Mouse (Mus musculus): ENCODE results near the gene Fat4.

Fat4 gene

DNA sequence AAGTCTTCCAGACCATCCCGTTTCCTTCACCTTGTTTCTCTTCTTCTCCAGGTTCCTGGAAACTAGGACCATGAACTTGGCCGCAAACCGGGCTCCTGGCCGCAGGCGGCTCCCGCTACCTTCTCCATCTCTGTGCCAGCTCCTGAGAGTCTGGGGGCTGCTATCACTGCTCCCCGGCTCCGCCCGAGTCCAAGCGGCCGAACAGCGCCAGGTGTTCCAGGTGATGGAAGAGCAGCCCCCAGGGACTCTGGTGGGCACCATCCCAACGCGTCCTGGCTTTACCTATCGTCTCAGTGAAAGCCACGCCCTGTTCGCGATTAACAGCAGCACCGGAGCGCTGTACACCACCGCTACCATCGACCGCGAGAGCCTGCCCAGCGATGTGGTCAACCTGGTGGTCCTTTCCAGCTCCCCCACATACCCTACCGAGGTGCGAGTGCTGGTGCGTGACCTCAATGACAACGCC is at the start of gene Fat4:
TSS of gene Fat4 (plus strand) at position 51 of the 466 bp plus-strand sequence.
- DNase-seq, result no peak

DNA sequence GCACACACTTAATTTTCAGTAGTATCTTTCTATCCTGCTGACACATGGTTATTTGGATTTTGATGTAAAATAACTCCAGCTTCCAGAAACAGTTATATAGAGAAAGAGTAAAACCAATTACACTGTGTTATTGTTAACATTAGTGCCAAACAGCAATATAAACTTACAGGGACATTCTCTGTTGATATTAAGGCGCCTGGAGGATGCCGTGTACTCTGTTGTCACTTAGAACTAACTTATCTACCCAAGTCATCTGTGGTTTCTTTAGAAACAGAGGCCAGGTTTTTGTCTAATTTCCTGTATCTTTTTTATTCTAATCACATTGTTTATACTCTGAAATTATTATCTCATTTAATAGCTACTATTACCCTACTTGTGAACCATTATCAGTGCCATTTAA is 47.3 kb upstream of the Fat4 start:
- DNase-seq, result no peak

GRCm38 (mm10) chr3:38843000-38843538 is 43.7 kb upstream of the Fat4 start:
- no peak for DNase-seq

GRCm38 (mm10) chr3:38846602-38847382 is 39.9 kb upstream of the Fat4 start:
- DNase-seq, result no peak

DNA sequence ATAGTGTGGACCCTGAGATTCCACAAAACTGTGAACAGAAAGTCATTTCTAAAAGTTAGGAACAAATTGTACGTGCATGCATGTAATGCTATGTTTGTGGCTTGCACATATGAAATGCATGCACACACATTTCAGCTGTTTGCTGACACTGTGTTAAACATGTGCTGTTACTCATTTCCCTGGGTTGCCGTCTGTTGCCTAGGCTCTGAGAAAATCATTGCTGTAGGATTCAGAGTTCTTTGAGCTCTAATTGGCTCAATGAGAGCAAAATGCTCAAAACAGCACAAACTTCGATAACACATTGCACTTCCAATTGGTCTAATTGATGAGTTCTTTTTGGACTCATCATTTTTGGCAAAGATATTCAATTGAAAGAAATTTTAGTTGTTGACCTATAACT is 37.7 kb upstream of the Fat4 start:
- no peak for DNase-seq

DNA sequence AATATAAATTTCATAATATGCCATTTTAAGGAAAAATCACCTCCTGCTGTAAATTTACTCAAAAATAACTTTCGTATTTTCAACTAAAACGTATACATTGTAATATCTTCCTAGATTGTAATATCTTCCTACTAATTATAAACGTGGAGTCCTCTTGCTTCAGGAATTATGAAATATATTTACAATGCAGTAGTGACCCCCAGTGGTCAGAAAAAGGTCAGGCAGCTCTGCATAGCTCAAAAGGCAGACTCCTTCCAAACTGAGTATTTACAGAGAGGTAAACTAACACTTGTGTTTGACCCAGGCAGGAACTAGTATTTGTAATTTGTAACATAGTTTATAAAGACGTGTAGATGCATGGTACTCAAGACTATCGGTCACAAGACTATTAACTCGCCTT is 37.2 kb upstream of the Fat4 start:
- no peak for DNase-seq

- peak; percentile 12 to 26 for DNase-seq
These were observed 33.1 kb upstream of the Fat4 start for GRCm38 (mm10) chr3:38853650-38854049.

GRCm38 (mm10) chr3:38860683-38861082 is 26.1 kb upstream of the Fat4 start:
- DNase-seq, result no peak

DNA sequence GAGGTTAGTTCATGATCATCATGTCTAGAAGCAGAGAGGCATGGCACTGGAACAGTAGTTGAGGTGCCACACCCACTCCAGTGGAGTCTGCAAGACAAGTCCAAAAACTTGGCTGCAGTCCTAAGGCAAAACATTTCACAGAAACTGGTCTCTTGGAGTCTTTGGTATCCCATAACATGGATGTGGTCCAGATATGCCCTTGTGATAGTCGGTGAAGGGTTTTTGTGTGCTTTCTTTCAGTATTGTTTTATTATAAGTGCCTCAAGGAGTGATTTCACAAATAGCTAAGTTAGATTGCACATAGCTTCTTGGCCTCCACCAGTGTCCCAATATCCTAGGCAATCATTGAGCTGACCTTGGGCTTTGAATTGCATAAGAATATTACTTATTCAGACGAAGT is 15.4 kb upstream of the Fat4 start:
- no peak for DNase-seq

GRCm38 (mm10) chr3:38875872-38876271 is 10.9 kb upstream of the Fat4 start:
- no peak for DNase-seq

GRCm38 (mm10) chr3:38876706-38877105 is 10.0 kb upstream of the Fat4 start:
- no peak for DNase-seq

- DNase-seq, result no peak
These were observed 4.0 kb upstream of the Fat4 start for GRCm38 (mm10) chr3:38882778-38883177.

GRCm38 (mm10) chr3:38883676-38884075 is 3.1 kb upstream of the Fat4 start:
- no peak for DNase-seq

DNA sequence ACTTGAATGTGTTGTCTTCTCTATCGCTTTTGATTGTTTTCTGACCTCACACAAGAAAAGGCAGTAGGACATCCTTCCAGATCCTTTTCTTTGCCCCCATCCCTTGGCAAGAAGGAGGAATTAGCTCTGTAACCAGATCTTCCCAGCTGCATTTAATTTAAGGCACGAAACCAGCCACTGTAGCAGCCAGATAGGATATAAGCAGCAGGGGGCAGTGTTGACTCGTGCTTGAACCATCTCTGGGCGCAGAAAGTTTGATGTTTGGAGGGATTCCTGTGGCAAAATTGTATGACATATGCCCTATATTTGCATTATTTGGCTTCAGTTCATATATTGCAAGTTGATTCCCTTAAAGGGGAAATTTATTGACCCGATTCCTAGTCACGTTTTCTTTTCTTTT is 2.5 kb upstream of the Fat4 start:
- peak; percentile 13 to 22 for DNase-seq

GRCm38 (mm10) chr3:38884919-38885418 is 1.8 kb upstream of the Fat4 start:
- no peak for DNase-seq

GRCm38 (mm10) chr3:38885481-38886001 is 1.2 kb upstream of the Fat4 start:
- peak; percentile 17 to 23 for DNase-seq

- DNase-seq, result no peak
These were observed 499 bp upstream of the Fat4 start for GRCm38 (mm10) chr3:38886061-38886821.

DNA sequence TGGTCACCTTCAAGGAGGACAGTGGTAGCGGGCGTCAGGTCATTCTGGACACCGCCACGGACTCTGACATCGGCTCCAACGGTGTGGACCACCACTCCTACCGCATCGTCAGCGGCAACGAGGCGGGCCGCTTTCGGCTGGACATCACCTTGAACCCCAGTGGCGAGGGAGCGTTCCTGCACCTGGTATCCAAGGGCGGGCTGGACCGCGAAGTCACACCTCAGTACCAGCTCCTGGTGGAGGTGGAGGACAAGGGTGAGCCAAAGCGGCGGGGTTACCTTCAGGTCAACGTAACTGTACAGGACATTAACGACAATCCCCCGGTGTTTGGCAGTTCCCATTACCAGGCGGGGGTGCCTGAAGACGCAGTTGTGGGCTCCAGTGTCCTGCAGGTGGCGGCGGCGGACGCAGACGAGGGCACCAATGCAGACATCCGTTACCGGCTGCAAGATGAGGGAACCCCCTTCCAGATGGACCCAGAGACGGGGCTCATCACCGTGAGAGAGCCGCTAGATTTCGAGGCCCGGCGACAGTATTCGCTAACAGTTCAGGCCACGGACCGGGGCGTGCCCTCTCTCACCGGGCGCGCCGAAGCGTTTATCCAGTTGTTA is 746 bp downstream of the Fat4 start:
- no peak for DNase-seq

- DNase-seq, result peak in 1 of 2 experiments; percentile 10
These were observed 1.4 kb downstream of the Fat4 start for GRCm38 (mm10) chr3:38888111-38888510.

- no peak for DNase-seq
These were observed 6.1 kb downstream of the Fat4 start for GRCm38 (mm10) chr3:38892791-38893224.

GRCm38 (mm10) chr3:38900839-38901238 is 14.1 kb downstream of the Fat4 start:
- no peak for DNase-seq

- no peak for DNase-seq
These were observed 20.1 kb downstream of the Fat4 start for GRCm38 (mm10) chr3:38906832-38907231.

Data from thymus, adult 18-20 months (tissue).